Mouse (Mus musculus) limb, embryonic 12.5 days (tissue): ENCODE measurements at regions not wholly inside any gene's neighbourhood (a gene's known extent, or its start where the extent isn't known, plus 50 kb on each side); places are given as distances from the start of the nearest gene placed in this dataset.

Experiments
- ATAC-seq: fragments of 200-750 bp; cut with Nextera tagmentation; 2 replicates; pipeline ENCODE4 v1.8.0; 2017; ENCODE audit warnings: low read depth, moderate TSS enrichment; ENCODE audit not compliant: insufficient number of reproducible peaks, insufficient read depth, low FRiP score, low TSS enrichment
- H3K27ac ChIP-seq: fragments of 300-500 bp; sonication (generic); 2 replicates; pipeline ENCODE4 v1.5.1; 2016; ENCODE audit warnings: mild to moderate bottlenecking, moderate library complexity
- H3K27me3 ChIP-seq: fragments of 300-500 bp; sonication (generic); 2 replicates; pipeline ENCODE4 v1.6.1; 2016; ENCODE audit warnings: mild to moderate bottlenecking, moderate library complexity
- H3K36me3 ChIP-seq: fragments of 300-500 bp; sonication (generic); 2 replicates; pipeline ENCODE4 v1.6.1; 2016; ENCODE audit warnings: mild to moderate bottlenecking, moderate library complexity
- H3K4me1 ChIP-seq: fragments of 300-500 bp; sonication (generic); replicated peaks from 2 replicates; pipeline ENCODE4 v1.6.1; 2016
- H3K4me2 ChIP-seq: fragments of 300-500 bp; sonication (generic); 2 replicates; pipeline ENCODE4 v1.6.1; 2016; ENCODE audit warnings: mild to moderate bottlenecking, moderate library complexity
- H3K4me3 ChIP-seq: fragments of 300-500 bp; sonication (generic); replicated peaks from 2 replicates; pipeline ENCODE4 v1.5.1; 2016; ENCODE audit warnings: mild to moderate bottlenecking
- H3K9ac ChIP-seq: fragments of 300-500 bp; sonication (generic); replicated peaks from 2 replicates; pipeline ENCODE4 v1.6.1; 2016; ENCODE audit warnings: mild to moderate bottlenecking, moderate library complexity
- H3K9me3 ChIP-seq: fragments of 300-500 bp; sonication (generic); 2 replicates; pipeline ENCODE4 v1.6.1; 2016; ENCODE audit warnings: mild to moderate bottlenecking, moderate library complexity
- WGBS: fragments of 180-500 bp; shearing (Covaris S2); methylation state at CpG from one replicate; pipeline ENCODE4 v1.1.7; 2016; 5-methylcytosine and 5-hydroxymethylcytosine counted together

- ATAC-seq = no peak
- Histone ChIP-seq H3K27me3 (no peaks in the 10 kb centered on the region), H3K4me2 (no peak overlapping the region), H3K27ac (peak overlapping the region; percentile 68), H3K9me3 (no peaks in the 10 kb centered on the region), H3K36me3 (no peaks in the 10 kb centered on the region), H3K4me1 (peaks cover 49% of the 10 kb centered on the region), H3K9ac (no peak overlapping the region), H3K4me3 (no peak overlapping the region)
- WGBS = 47% methylated on average over 7 of the region's 7 CpGs
Measured at GRCm38 (mm10) chr12:79974530-79974929, 138.3 kb downstream of the Zfp36l1 start.

GRCm38 (mm10) chr12:79973566-79974230 lies 139.1 kb downstream of the Zfp36l1 start:
- no peaks in the 10 kb centered on the region for H3K27me3 ChIP-seq
- no peak overlapping the region for H3K4me2 ChIP-seq
- H3K36me3 ChIP-seq = no peaks in the 10 kb centered on the region
- no peak overlapping the region for H3K9ac ChIP-seq
- ATAC-seq = no peak
- H3K9me3 ChIP-seq = no peaks in the 10 kb centered on the region
- H3K4me3 ChIP-seq = no peak overlapping the region
- H3K27ac ChIP-seq = no peak overlapping the region; the same call in 1 of the 2 replicates
- H3K4me1 ChIP-seq = peaks cover 56% of the 10 kb centered on the region
- 73% methylated on average over 7 of the region's 7 CpGs for WGBS

GRCm38 (mm10) chr12:79970981-79971390 lies 141.8 kb downstream of the Zfp36l1 start:
- H3K27ac ChIP-seq = peak overlapping the region; percentile 92
- no peak overlapping the region for H3K4me3 ChIP-seq
- 46% methylated on average over 5 of the region's 5 CpGs for WGBS

GRCm38 (mm10) chr12:79970227-79970901 lies 142.4 kb downstream of the Zfp36l1 start:
- Histone ChIP-seq H3K27ac (peak overlapping the region; percentile 92), H3K4me2 (no peak overlapping the region)
- WGBS = 32% methylated on average over 13 of the region's 13 CpGs

More at GRCm38 (mm10) chr12:79970981-79971390, 141.8 kb downstream of the Zfp36l1 start:
- Histone ChIP-seq H3K4me2 (no peak overlapping the region), H3K9ac (no peak overlapping the region), H3K36me3 (no peaks in the 10 kb centered on the region), H3K27me3 (no peaks in the 10 kb centered on the region), H3K4me1 (peaks cover 79% of the 10 kb centered on the region), H3K9me3 (no peaks in the 10 kb centered on the region)
- ATAC-seq = no peak

GRCm38 (mm10) chr12:79969346-79970226 lies 143.2 kb downstream of the Zfp36l1 start:
- H3K9me3 ChIP-seq = no peaks in the 10 kb centered on the region
- H3K27me3 ChIP-seq = no peaks in the 10 kb centered on the region
- H3K4me2 ChIP-seq = no peak overlapping the region
- no peak overlapping the region for H3K9ac ChIP-seq
- peak overlapping the region; percentile 92 for H3K27ac ChIP-seq
- WGBS = 78% methylated on average over 3 of the region's 3 CpGs
- no peak overlapping the region for H3K4me3 ChIP-seq
- no peaks in the 10 kb centered on the region for H3K36me3 ChIP-seq
- peaks cover 79% of the 10 kb centered on the region for H3K4me1 ChIP-seq
- ATAC-seq = no peak

More at GRCm38 (mm10) chr12:79970227-79970901, 142.4 kb downstream of the Zfp36l1 start:
- Histone ChIP-seq H3K36me3 (no peaks in the 10 kb centered on the region), H3K4me1 (peaks cover 79% of the 10 kb centered on the region), H3K4me3 (no peak overlapping the region), H3K27me3 (no peaks in the 10 kb centered on the region), H3K9me3 (no peaks in the 10 kb centered on the region), H3K9ac (no peak overlapping the region)
- ATAC-seq = peak; percentile 16; the same call in 1 of the 2 replicates

- H3K4me1 ChIP-seq = peaks cover 75% of the 10 kb centered on the region
Measured at GRCm38 (mm10) chr12:79968676-79969075, 144.1 kb downstream of the Zfp36l1 start.

GRCm38 (mm10) chr12:79967491-79968255 lies 145.1 kb downstream of the Zfp36l1 start:
- H3K4me3 ChIP-seq = no peak overlapping the region
- no peak overlapping the region; the same call in 1 of the 2 replicates for H3K9ac ChIP-seq
- H3K4me1 ChIP-seq = peaks cover 71% of the 10 kb centered on the region
- H3K27ac ChIP-seq = peak overlapping the region; percentile 62; the same call in 1 of the 2 replicates
- no peaks in the 10 kb centered on the region for H3K36me3 ChIP-seq
- no peaks in the 10 kb centered on the region for H3K9me3 ChIP-seq
- no peak overlapping the region for H3K4me2 ChIP-seq
- ATAC-seq = no peak
- 74% methylated on average over 11 of the region's 11 CpGs for WGBS
- H3K27me3 ChIP-seq = no peaks in the 10 kb centered on the region

More at GRCm38 (mm10) chr12:79968676-79969075, 144.1 kb downstream of the Zfp36l1 start:
- Histone ChIP-seq H3K9me3 (no peaks in the 10 kb centered on the region), H3K4me3 (no peak overlapping the region), H3K4me2 (no peak overlapping the region), H3K36me3 (no peaks in the 10 kb centered on the region), H3K27ac (peak overlapping the region; percentile 92; the same call in 1 of the 2 replicates), H3K9ac (no peak overlapping the region), H3K27me3 (no peaks in the 10 kb centered on the region)
- WGBS = 65% methylated on average over 3 of the region's 3 CpGs
- ATAC-seq = no peak

GRCm38 (mm10) chr12:79966621-79967490 lies 146.0 kb downstream of the Zfp36l1 start:
- Histone ChIP-seq H3K9ac (no peak overlapping the region), H3K36me3 (no peaks in the 10 kb centered on the region), H3K27ac (peak overlapping the region; percentile 83), H3K27me3 (no peaks in the 10 kb centered on the region), H3K4me3 (no peak overlapping the region), H3K9me3 (no peaks in the 10 kb centered on the region), H3K4me1 (peaks cover 71% of the 10 kb centered on the region), H3K4me2 (no peak overlapping the region)
- no peak for ATAC-seq
- WGBS = 44% methylated on average over 12 of the region's 12 CpGs

GRCm38 (mm10) chr12:79966289-79966615 lies 146.6 kb downstream of the Zfp36l1 start:
- peak overlapping the region; percentile 57; the same call in 1 of the 2 replicates for H3K9ac ChIP-seq
- ATAC-seq = no peak
- WGBS = 57% methylated on average over 6 of the region's 6 CpGs

More at GRCm38 (mm10) chr12:79966289-79966615, 146.6 kb downstream of the Zfp36l1 start:
- Histone ChIP-seq H3K4me1 (peaks cover 65% of the 10 kb centered on the region), H3K27ac (peak overlapping the region; percentile 83), H3K4me3 (no peak overlapping the region), H3K9me3 (no peaks in the 10 kb centered on the region), H3K27me3 (no peaks in the 10 kb centered on the region), H3K36me3 (no peaks in the 10 kb centered on the region), H3K4me2 (peak overlapping the region; percentile 59)
